Mouse (Mus musculus) megakaryocyte, adult 5-6 weeks (primary cell): ENCODE data around the gene Hsd17b7. TPM values are rescaled to one million over a fixed set of nuclear protein-coding genes. Genes with fewer than 3 reads are reported as not detected.

ENCODE experiments used
- total RNA-seq, 2 experiments: library from RNA; stranded (forward) in 1 of 2; stranded (reverse) in 1 of 2; fragments of 153-499, 151-499 nt in 1 of 2; fragments of 221-1000, 200-1000 nt in 1 of 2; gene quantifications; 2 replicates each; pipeline versions ENCODE4 v1.2.3 to v1.2.4; 2015 to 2017

Gene Hsd17b7
- total RNA-seq, 2 experiments from 2014 or later, result 2.8 to 4.4 TPM

Other genes with a start within 250 kb of the Hsd17b7 start
- not detected in 2 replicates for gene Rgs4, start 221.6 kb downstream of the Hsd17b7 start, total RNA-seq (2015)
- 0.04 TPM in 1 of 2 replicates, not detected in the other for gene Rgs4, start 221.6 kb downstream of the Hsd17b7 start, total RNA-seq (2017)
- not detected in 2 replicates for gene Ccdc190, start 40.6 kb downstream of the Hsd17b7 start, total RNA-seq (2015)
- gene Ccdc190, start 40.6 kb downstream of the Hsd17b7 start, total RNA-seq (2017), result not detected in 2 replicates
- not detected in 2 replicates for gene Ddr2, start 141.5 kb upstream of the Hsd17b7 start, total RNA-seq (2015)
- 0.15 TPM in 1 of 2 replicates, not detected in the other for gene Ddr2, start 141.5 kb upstream of the Hsd17b7 start, total RNA-seq (2017)
- gene Uap1, start 205.7 kb upstream of the Hsd17b7 start, total RNA-seq (2015), result 57.7 and 66.6 TPM in 2 replicates
- gene Uap1, start 205.7 kb upstream of the Hsd17b7 start, total RNA-seq (2017), result 58.5 and 79.1 TPM in 2 replicates
- gene Uhmk1, start 246.2 kb upstream of the Hsd17b7 start, total RNA-seq (2015), result 43.0 and 50.9 TPM in 2 replicates
- 48.3 and 55.7 TPM in 2 replicates for gene Uhmk1, start 246.2 kb upstream of the Hsd17b7 start, total RNA-seq (2017)